Mouse (Mus musculus): ENCODE data around the gene Prr19. TPM values are rescaled to one million over a fixed set of nuclear protein-coding genes. Genes with fewer than 3 reads are reported as not detected.
"Not testable (repeated sequence)": the region's sequence is repeated elsewhere in the genome, so short reads cannot be mapped to it uniquely, and the experiment has no call there.

The Prr19 gene
- total RNA-seq, 2 experiments from 2014 or later = 0.27 to 0.30 TPM

DNA sequence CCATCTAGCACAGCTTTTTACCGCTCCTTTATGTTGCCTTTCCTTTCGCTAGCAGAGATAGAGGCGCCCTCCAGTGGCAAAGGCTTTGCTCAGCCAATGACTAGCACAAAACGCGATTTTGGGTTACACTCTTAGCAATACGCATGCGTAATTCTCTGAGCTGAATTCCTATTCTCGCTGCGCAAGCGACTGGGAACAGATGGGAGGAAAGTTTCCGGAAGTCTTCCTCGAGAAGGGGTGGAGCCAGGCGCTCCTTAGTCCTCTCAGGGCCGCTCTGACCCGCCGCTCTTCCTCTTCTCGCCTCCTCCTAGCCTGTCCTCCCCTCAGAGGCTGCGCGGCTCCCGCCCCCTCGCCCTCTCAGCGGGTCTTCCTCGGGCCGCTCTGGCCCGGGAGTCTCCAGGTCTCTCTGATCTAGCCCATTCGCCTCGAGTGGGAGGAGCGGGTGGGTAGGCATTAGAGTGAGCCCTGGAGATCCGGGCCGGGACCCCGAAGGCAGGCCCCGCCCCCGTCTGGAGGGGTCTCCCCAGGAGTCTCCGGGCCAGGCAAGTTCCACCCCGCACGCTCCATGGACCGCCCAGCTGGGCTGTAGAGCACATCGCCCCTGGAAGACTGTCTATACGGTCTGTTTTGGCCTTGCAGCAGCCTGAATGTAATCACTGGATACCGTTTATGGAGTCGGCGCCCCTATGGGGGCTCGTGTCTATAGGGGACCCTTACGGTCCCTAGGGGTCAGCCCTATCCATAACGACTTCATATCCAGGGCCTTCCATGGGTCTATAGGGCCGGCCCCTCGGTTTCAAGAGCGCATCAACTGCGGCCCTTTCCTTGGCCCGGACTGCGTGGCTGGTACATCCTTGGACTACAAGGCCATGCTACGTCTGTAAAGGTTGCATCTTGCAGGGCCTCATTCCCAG lies 15.6 kb downstream of the Prr19 start, which contains the start of gene Megf8:
Megf8 (plus strand) TSS at position 633 of the 914 bp plus-strand sequence.
- DNase-seq (ENCODE audit: low spot score in 2 of 2) = peak; percentile 96

DNA sequence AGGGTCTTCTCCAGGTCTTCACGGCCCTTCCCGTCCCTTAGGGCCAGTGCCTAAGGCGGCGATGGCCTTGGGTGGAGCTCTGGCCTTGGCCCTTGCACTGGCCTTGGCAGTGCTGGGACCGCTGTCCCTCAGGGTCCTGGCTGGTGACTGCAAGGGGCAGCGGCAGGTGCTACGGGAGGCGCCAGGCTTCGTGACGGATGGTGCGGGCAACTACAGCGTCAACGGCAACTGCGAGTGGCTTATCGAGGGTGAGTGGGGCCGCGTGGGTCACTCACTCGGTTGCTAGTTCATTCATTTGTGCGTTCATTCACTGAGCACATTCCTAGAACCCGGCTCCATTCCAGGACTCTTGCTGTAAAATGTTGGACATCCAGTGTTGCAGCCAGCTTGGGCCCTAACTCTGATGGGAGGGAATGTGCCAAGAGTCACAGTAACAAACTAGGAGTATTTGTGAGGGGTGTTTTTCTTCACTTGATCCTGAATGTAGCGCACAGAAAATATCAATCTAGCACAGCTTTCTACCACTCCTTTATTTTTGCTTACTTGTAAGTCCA lies 16.3 kb downstream of the Prr19 start:
- DNase-seq (ENCODE audit: low spot score in 2 of 2) = no peak

DNA sequence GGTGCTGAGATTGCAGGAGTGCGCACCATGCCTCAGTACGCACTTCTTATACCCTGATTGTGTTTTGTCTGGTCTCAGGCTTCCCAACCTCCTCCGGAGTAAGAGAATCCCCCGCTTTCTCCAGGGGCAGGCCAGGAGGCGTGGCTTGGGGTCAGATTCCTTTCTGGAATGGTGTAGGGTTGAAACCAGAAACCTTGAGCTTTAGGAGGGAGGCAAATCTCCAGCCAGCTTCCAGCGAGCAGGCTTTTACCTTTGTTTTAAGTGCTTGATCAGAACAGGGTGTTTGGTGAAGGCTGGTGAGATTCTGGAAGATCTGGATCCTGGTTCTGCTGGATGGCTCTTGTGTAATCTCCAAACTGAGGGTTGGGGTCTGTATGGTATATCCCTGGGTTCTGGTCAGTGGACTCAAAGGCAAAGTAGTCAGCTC lies 20.9 kb downstream of the Prr19 start:
- DNase-seq (ENCODE audit: low spot score in 2 of 2) = no peak

DNA sequence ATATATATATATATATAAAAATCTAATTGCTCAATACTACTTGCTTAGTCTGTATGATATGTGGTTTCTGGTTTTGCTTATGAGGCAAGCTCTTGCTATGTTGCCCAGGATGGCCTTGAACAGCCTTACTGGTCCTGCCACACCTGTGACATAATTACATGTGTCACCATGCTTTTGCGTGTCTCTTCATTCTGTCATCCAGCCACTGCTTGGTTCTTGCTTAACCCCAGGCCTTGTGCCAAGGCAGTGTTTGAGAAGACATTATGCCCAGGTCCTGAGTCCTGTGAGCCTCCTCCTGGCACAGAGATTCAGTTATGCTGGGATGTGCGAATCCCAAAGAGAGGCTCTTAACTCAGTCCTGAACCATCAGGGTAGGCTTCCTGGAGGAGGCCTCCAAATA lies 22.0 kb downstream of the Prr19 start:
- DNase-seq (ENCODE audit: low spot score in 2 of 2) = no peak

DNA sequence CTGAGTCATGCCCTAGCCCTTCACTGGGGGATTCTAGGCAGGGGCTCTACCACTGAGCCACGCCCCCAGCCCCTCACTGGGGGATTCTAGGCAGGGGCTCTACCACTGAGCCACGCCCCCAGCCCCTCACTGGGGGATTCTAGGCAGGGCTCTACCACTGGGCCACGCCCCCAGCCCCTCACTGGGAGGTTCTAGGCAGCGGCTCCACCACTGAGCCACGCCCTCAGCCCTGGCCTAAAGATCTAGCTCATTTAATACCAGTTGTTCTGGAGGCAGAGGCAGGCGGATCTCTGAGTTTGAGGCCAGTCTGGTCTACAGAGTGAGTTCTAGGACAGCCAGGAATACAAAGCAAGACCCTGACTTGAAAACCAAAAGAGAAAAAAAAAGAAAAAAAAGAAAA lies 24.2 kb downstream of the Prr19 start:
- not testable (repeated sequence) for DNase-seq (ENCODE audit: low spot score in 2 of 2)

DNA sequence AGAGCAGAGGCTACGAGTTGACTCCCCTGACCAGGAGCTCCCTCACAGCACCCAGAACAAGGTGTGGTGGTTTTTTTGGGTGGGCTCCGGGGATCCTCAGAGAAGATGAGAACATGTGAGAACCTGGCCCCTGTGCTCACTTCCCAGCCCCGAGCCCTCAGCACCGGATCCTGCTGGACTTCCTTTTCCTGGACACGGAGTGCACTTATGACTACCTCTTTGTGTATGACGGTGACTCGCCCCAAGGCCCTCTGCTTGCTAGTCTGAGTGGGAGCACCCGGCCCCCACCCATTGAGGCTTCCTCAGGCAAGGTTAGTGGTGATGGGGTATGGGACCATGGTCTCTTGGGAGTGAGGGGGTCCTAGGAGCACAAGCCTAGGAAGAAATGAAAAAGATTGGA lies 25.0 kb downstream of the Prr19 start:
- no peak for DNase-seq (ENCODE audit: low spot score in 2 of 2)

DNA sequence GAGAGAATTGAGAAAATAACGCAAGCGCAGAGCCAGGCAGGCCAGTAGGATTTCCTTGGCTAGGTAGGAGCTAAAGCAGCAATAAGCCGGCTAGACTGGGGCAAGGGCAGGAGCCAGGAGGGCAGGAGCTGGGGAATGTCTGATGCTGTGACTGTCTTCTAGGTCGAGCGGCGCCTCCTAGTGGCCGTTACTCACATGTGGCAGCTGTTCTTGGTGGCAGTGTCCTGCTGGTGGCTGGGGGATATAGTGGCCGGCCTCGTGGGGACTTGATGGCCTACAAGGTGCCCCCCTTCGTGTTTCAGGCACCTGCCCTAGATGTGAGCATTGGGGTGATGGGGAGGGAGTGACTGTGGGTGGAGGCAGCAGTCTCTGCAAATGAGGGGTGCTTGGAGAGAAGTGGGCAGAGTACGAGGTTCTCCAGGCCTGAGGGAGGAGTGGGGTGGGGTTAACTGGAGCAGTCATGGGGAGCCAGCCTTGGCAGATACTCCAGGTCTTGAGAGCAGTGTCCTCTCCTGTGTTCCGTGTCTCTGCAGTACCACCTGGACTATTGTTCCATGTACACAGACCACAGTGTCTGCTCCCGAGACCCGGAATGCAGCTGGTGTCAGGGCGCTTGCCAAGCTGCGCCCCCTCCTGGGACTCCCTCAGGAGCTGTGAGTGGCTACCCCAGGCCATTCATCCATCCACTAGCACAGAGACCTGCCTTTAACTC lies 32.5 kb downstream of the Prr19 start:
- peak; percentile 74 to 75 for DNase-seq (ENCODE audit: low spot score in 2 of 2)

DNA sequence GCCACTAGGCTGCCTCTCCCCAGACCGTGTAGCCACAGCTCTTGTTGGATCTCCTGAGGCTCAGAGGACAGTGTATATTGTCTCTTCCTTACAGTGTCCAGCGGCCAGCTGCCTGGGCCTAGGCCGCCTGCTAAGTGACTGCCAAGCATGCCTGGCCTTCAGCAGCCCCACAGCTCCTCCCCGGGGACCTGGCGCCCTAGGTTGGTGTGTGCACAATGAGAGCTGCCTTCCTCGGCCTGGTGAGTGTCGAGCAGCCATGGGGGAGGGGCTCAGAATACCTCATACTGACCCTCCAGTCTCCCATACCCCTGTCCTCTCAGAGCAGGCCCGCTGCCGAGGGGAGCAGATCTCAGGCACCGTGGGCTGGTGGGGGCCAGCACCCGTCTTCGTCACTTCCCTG lies 33.3 kb downstream of the Prr19 start:
- no peak for DNase-seq (ENCODE audit: low spot score in 2 of 2)

DNA sequence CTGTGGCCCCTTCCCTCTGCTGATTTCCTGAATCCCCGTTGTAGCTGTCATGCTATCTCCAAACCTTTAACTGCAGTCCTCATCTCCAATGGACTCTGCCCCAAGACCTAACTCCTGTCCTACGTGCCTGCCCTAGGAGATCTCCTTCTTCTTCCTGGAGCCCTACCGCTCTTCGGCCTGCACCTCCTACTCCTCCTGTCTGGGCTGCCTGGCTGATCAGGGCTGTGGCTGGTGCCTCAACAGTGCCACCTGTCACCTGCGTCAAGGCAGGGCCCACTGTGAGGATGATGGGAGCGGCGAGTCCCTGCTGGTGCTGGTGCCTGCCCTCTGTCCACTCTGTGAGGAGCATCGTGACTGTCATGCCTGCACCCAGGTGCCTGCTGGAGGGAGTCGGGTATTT lies 38.1 kb downstream of the Prr19 start:
- DNase-seq (ENCODE audit: low spot score in 2 of 2) = no peak

DNA sequence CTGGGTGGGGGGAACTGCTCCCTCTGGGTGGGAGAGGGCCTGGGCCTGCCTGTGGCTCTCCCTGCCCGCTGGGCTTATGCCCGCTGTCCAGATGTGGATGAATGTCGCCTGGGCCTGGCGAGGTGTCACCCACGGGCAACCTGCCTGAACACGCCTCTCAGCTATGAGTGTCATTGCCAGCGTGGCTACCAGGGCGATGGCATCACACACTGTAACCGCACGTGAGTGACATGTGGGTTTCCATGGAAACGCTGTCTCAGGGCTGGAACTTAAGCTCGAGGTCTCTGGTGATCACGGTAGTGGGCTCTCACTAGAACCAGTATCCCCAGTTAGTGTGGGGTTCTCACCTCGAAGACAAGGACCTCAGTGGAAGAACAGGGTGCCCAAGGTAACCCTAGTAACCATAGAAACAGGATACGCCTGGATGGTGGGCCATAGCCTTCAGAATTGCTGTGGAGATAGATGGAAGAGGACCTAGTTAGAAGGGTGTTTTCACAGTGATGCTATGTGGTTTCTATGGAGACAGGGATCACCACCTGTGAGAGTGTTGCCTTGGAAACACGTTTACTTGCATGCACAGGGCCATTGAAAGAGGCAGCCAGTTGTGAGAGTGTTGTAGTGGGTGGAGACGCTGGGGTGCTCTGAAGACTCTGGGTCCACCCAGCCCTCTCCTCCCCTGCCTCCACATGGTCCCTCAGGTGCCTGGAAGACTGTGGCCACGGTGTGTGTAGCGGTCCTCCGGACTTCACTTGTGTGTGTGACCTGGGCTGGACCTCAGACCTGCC lies 40.0 kb downstream of the Prr19 start:
- DNase-seq (ENCODE audit: low spot score in 2 of 2) = peak; percentile 42 to 48

DNA sequence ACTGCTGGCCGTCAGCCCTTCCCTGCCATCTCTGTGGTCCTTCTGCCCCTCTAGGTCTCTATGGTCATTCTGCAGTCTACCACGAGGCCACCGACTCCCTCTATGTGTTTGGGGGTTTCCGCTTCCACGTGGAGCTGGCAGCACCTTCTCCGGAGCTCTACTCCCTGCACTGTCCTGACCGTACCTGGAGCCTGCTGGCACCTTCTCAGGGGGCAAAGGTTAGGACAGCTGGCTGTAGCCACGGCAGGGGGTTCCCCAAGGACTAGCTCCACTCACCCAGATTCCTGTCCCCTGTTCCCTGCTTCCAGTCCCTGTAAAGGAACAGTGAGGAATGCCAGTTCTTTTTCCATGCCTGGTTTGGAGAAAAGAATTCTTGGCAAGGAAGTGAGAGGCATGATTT lies 47.6 kb downstream of the Prr19 start:
- DNase-seq (ENCODE audit: low spot score in 2 of 2) = no peak

Other genes with a start within 250 kb of the Prr19 start
- gene Grik5, start 229.1 kb upstream of the Prr19 start, total RNA-seq (2021) = 100 to 1,000 TPM; 236 to 252 TPM
- 10 to 100 TPM; 21.4 to 23.2 TPM for gene Zfp574, start 228.8 kb upstream of the Prr19 start, total RNA-seq (2021)
- gene Pou2f2, start 121.7 kb upstream of the Prr19 start, total RNA-seq (2021) = 10 to 100 TPM; 10.1 to 11.3 TPM
- 10 to 100 TPM; 22.2 to 26.3 TPM for gene Dedd2, start 80.8 kb upstream of the Prr19 start, total RNA-seq (2021)
- gene Zfp526, start 80.0 kb upstream of the Prr19 start, total RNA-seq (2021) = 1 to 10 TPM; 7.2 to 8.4 TPM
- gene Gsk3a, start 63.6 kb upstream of the Prr19 start, total RNA-seq (2021) = 100 to 1,000 TPM; 162 to 187 TPM
- 10 to 100 TPM; 38.1 to 39.5 TPM for gene Erf, start 50.6 kb upstream of the Prr19 start, total RNA-seq (2021)
- 100 to 1,000 TPM; 234 to 267 TPM for gene Cic, start 33.7 kb upstream of the Prr19 start, total RNA-seq (2021)
- gene Pafah1b3, start 3.4 kb upstream of the Prr19 start, total RNA-seq (2021) = 10 to 100 TPM; 63.0 to 67.6 TPM
- gene Tmem145, start 4.7 kb downstream of the Prr19 start, total RNA-seq (2021) = 10 to 100 TPM; 66.4 to 70.3 TPM
- 10 to 100 TPM; 79.7 to 87.1 TPM for gene Megf8, start 15.8 kb downstream of the Prr19 start, total RNA-seq (2021)
- gene Cnfn, start 68.3 kb downstream of the Prr19 start, total RNA-seq (2021) = not detected
- gene Lipe, start 97.3 kb downstream of the Prr19 start, total RNA-seq (2021) = 1 to 10 TPM; 5.5 to 6.8 TPM
- gene Cxcl17, start 111.5 kb downstream of the Prr19 start, total RNA-seq (2021) = not detected
- gene Ceacam1, start 176.2 kb downstream of the Prr19 start, total RNA-seq (2021) = 1 to 10 TPM; 2.1 to 2.4 TPM
- gene Ceacam2, start 238.4 kb downstream of the Prr19 start, total RNA-seq (2021) = under 1 TPM; 0.11 to 0.23 TPM